Mouse (Mus musculus) ZHBTc4 (cell line): ENCODE results near the gene Gm28557.
"Not testable (repeated sequence)": the region's sequence is repeated elsewhere in the genome, so short reads cannot be mapped to it uniquely, and the experiment has no call there.

Experiments
- DNase-seq: peaks from one replicate; pipeline ENCODE4 v3.0.0-alpha.2; 2011; ENCODE audit warnings: low read depth, low spot score

The Gm28557 gene

DNA sequence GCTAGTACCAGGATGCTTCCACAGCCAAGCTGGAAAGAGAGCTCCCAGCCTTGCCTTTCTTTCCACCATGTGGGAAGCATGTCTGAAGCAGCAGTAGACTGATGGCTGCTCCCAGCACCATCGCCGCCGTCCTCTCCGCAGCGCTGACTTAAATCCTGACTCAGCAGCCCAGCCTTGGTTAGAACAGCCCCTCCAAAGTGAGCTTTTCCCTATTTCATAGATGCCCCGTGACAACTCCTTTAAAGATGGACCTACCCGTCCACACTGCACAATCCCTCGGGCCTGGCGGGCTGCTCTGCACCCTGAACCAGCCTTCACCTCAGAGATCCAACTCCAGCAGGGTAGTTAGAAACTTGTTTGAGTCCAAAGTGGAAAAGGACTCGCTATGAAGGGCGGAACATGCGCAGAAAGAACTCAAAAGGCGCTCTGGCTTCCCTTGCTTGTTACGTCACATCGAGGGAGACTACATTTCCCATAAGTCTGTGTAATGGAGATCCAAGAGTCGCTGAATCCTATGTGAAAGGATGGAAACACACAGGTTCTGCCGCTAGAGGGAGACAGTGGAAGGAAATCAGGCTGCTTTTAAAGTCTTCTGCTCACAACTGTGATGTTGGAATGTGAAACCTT, at the start of gene Gm28557:
Gm28557 (minus strand) TSS at position 411 of the 627 bp plus-strand sequence.
- peak; percentile 97 for DNase-seq

DNA sequence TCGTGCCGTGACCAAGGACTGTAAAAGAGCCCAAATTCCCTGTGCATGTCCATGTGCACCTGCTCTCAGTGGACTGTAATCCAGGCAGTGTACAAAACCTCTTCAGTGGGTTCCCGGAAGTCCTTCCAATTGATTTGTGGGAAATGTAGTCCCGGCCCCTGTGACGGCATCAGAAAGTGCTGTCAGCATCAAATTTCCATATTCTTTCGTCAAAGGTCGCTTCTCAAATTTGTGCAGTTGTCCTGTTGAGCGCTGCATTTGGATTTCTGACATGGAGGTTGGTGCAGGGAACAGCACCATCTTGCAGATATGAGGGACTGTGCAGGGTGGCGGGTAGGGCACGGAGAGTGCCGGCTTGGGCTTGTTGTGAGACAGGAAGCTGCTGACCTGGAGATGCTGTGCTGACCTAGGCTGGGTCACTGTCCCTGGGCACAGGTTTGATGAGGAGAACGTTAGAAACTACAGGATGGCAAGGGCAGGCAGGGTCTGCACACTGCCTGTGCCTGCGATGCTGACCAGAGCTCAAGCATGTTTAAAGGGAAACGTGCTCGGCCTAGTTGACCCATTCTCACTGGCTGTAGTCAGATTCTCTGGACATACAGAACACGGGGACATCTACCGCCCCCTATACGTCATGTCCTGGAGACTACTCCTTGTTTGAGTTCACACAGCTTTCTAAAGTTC, 19.8 kb upstream of the Gm28557 start:
- peak; percentile 93 for DNase-seq

- DNase-seq, result not testable (repeated sequence)
Measured at GRCm38 (mm10) chr13:67127507-67127906, 19.1 kb upstream of the Gm28557 start.

- no peak for DNase-seq
Measured at GRCm38 (mm10) chr13:67124460-67124859, 16.1 kb upstream of the Gm28557 start.

- DNase-seq, result not testable (repeated sequence)
Measured at GRCm38 (mm10) chr13:67121360-67121759, 13.0 kb upstream of the Gm28557 start, which contains the start of gene Zfp759. TSS of gene Zfp759 (plus strand) at chr13:67121660.

GRCm38 (mm10) chr13:67116163-67116562, 7.8 kb upstream of the Gm28557 start, which contains the start of gene Rslcan18:
TSS of gene Rslcan18 (minus strand) at chr13:67116263.
- DNase-seq, result not testable (repeated sequence)

GRCm38 (mm10) chr13:67113287-67113686, 4.9 kb upstream of the Gm28557 start:
- DNase-seq, result no peak

DNA sequence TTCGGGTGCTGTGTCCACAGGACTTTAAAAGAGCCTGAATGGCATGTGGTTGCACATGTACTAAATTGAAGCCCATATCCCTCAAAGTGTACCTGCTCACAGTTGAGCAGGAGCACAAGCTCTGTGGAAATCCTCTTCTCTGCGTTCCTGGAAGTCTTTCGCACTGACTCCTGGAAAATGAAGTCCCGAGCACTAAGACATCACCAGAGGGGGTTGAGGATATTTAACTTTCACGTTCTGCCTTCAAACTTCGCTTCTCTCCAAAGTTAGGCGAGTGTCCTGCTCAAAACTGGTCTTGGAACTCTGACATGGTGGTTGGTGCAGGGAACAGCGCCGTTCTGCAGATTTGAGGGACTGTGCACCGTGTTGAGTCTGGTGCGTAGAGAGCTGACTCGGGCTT, 3.7 kb upstream of the Gm28557 start:
- peak; percentile 11 for DNase-seq

DNA sequence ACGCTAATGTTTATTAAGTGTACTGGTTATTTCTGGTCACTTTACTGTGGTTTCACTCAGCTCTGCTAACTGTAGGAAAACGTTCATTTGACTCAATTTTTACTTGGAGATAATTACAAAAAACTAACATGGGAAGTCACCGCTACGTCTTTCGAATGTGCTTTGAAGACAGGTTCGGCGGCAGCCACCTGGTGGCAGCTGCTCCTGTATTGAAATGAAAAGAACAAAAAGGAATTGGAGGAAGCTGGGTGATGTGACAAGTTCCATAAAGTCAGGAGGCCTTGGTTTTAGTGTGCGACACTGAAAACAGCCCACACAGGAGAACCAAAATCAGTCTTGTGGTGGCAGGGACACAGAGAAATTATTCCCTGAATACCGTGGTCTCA, 410 bp upstream of the Gm28557 start:
- no peak for DNase-seq

DNA sequence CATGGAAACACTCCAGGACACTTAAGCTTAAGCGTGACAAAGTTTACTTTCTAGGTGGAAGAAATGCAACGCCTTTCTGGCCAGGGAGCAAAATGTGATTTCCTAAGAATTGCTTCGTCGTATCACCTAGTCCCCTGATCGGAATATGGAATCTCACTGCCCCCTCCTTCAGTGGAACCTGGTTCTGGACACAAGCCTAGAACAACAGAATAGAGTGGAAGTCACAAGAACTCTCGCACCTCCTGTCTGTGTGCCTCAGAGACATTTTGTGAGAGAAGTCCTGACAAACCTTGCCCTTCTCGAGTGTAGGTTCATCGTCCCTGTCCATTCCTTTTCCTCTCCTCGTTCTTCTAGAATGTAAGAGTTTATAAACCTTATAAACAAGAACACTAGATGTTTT, 723 bp downstream of the Gm28557 start:
- no peak for DNase-seq

DNA sequence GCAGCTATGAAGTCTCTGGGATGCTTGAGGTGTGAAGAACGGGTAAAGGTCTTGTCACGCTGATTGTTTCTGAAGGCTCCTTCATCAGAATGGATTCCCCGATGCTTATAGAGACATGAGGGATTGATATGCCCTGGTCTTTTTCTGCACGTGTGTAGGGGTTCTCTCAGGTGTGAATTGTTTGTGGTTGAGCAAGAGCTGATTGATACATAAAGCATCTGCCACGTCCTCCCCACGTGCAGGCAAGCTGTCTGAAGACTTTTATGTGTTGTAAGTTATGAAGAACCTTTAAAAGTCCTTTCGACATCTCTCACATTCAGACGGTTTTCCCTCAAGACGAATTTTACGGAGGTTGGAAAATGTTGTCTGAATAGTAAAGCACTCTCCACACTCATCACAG, 10.5 kb downstream of the Gm28557 start, which contains the start of gene Zfp708:
Zfp708 (minus strand) TSS at position 101 of the 400 bp plus-strand sequence.
- no peak for DNase-seq

- no peak for DNase-seq
Measured at GRCm38 (mm10) chr13:67090154-67090553, 18.2 kb downstream of the Gm28557 start.

DNA sequence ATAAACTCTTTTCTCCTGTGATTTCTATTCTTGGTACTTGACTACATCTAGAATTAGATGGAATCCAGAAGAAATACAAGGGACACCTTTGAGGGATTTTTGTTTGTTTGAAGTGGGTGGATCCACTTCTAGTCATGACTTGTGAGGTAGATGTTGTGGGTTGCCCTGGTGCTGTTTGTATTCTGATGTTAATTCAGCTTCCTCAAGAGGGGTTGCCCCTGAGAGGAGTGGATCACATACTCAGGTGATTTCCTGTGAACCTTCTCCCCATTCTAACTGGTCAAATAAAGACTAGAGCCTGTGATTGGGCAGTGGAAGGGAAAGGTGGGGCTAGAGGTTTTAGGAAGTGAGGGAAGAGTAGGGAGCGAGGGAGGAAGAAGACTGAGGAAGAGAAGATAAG, 26.5 kb downstream of the Gm28557 start:
- peak; percentile 72 for DNase-seq

- DNase-seq, result peak; percentile 93
Measured at GRCm38 (mm10) chr13:67081142-67081713, 27.2 kb downstream of the Gm28557 start.

DNA sequence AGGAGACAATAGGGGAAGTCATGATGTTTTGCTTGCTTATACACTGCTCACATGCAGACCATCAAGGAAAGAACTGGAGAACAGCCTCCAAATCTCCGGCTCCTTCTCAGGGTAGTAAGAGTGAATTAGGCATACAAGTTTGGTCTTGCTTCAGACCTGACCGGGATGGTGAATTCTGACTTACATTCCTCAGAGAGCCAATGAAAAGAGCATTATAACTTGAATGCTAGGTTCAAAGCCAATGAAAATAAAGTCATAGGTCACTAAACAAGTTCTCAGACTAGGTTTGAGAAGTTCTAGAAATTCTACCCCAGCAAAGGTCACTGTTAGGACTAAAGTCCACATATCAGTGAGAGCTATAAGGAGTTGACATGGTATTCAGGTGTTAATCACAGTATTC, 31.2 kb downstream of the Gm28557 start:
- DNase-seq, result no peak

DNA sequence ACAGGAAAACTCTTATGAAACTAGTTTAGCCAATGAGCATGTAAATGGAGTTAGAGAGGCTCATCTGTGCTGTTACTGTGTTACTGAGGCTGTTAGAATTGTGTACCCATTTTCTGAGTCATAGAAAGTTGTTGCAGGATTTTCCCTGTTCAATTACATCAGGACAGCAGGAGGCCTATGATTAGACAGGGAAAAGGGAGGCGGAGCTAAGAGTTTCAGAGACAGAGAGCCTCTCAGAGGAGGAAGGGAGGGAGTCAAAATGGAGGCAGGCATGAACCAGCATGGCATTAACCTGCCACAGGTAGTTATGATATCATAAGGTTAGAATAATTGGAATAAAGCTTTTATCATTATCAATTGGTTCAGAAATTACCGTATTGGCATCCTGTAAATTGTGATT, 35.6 kb downstream of the Gm28557 start:
- peak; percentile 62 for DNase-seq

- no peak for DNase-seq
Measured at GRCm38 (mm10) chr13:67065386-67065785, 43.0 kb downstream of the Gm28557 start.

- peak; percentile 56 for DNase-seq
Measured at GRCm38 (mm10) chr13:67062427-67062826, 46.0 kb downstream of the Gm28557 start.

GRCm38 (mm10) chr13:67060786-67061358, 47.5 kb downstream of the Gm28557 start, which contains the start of gene Zfp712:
TSS of gene Zfp712 (minus strand) at chr13:67061170.
- DNase-seq, result peak; percentile 97

GRCm38 (mm10) chr13:67060161-67060785, 48.1 kb downstream of the Gm28557 start:
- peak; percentile 29 for DNase-seq
